Mouse (Mus musculus): ENCODE data around the gene Fam78b.

Fam78b gene

GRCm38 (mm10) chr1:167001174-167001843 lies at the start of gene Fam78b:
TSS of gene Fam78b (plus strand) at chr1:167001417.
- peak; percentile 53 for ATAC-seq (ENCODE audit: low TSS enrichment)

- no peak for ATAC-seq (ENCODE audit: low TSS enrichment)
These were observed 36.7 kb upstream of the Fam78b start for GRCm38 (mm10) chr1:166964508-166964907.

GRCm38 (mm10) chr1:166968271-166968670 lies 32.9 kb upstream of the Fam78b start:
- no peak for ATAC-seq (ENCODE audit: low TSS enrichment)

DNA sequence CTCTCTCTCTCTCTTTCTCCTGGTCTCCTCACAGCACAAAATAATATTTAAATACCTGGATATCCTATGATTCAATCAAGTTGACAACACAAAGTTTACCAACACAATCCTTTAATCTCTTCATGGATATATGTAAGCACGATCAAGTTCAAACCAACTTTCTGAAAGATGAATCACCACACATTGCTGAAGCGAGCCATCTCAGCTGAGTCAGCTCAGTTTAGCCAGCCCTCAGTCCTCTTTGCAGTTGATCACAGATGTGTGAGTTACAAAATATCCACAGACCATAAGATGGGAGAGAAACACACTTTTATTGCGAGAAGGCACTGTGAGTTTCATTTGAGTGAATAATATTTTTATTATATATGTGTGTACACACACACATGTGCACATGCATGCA lies 27.5 kb upstream of the Fam78b start:
- 0 out of 2 replicates have a peak, but pooled peaks have one; percentile 44 for ATAC-seq (ENCODE audit: low TSS enrichment)

GRCm38 (mm10) chr1:166978611-166979010 lies 22.6 kb upstream of the Fam78b start:
- no peak for ATAC-seq (ENCODE audit: low TSS enrichment)

DNA sequence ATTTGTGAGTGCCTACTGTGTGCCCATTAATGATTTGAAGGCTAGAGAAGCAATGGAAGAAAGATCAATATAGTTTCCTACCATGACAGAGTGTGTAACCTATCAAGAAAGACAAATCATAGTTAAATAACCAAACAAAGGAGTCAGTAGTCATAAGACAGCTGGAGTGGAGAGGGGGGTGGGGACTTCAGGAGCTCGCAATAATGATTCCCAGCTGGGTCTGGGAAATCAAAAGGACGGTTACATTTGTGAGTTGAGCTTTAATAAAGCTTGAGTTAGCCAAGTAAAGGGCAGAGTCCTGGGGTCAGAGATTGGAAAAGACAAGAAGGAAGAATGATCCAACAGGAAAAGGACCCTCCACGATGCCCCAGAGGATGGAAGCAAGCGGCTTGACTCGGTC lies 7.0 kb upstream of the Fam78b start:
- no peak for ATAC-seq (ENCODE audit: low TSS enrichment)

DNA sequence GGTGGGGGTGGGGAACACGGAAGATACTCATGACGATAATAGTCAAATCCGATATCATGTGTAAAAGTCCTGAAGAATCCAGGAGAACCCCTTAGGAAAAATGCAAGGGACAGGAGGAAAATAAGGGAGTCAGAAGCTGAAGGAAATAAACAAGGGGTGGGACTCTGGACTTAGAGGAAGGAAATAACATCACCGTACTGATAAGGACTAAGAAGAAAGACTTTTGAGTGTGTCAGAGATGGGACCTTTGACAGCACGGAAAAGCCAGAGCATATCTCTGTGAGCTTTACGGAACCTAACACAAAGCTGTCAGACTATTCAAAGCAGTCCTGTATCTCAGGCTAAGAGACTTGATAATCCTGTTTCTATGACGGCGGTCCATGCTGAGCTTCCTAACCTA lies 5.0 kb upstream of the Fam78b start:
- no peak for ATAC-seq (ENCODE audit: low TSS enrichment)

DNA sequence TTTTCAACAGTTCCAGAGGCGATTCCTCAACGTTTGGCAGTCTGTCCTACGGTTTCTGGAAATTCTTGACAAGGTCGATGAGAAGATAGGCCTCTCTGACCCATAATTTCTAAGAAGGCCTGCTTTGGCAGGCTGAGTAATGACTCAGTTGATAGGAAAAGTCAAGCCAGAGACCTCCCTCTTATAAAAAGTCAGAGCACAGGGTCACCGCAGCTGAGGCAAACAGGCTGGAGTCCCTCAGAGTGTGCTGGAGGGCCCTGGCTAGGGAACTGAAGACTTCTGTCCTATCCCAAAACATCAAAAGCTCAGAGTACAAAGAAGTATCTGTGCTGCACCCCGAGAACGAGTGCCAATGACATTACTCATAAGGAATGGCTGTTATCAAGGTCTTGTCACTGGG lies 4.4 kb upstream of the Fam78b start:
- no peak for ATAC-seq (ENCODE audit: low TSS enrichment)

- peak; percentile 62 for ATAC-seq (ENCODE audit: low TSS enrichment)
These were observed 566 bp upstream of the Fam78b start for GRCm38 (mm10) chr1:167000529-167001173.

GRCm38 (mm10) chr1:167001844-167002485 lies 748 bp downstream of the Fam78b start:
- peak; percentile 21; the same call in 1 of the 2 replicates for ATAC-seq (ENCODE audit: low TSS enrichment)

DNA sequence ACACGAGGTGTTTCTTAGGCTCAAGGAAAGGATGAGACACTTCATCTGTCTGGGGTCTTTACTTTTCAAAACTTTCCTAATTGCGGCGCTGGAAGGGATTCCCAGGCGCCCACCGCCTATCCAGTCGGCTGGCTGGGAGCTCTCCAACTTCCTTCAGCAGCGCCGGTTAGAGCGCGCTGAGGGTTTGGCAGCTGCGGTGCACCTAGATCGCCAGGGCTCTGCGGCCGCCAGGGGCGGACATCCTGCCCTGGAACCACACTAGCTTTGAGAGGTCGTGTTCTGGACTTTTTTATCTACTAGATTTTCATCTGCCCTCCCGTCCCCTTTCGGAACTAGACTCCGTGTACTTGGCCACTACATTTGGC lies 1.3 kb downstream of the Fam78b start:
- ATAC-seq (ENCODE audit: low TSS enrichment) = peak; percentile 44

DNA sequence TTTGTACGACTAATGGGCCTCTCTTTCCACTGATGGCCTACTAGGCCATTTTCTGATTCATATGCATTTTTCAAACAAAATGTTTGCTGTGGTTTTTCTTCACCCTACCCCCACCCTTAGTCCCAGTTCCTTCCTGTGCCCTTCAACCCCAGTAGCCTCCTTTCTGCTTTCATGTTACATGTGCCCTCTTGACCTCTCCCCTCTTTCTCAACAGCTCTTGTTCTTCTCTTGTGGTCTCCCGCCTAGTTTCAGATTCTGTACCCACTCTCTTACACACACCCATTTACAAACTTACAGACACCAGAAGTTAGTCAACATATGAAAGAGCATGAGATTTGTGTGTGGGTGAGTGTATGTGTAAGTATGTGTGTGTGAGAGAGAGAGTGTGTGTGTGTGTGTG lies 3.4 kb downstream of the Fam78b start:
- ATAC-seq (ENCODE audit: low TSS enrichment) = no peak

DNA sequence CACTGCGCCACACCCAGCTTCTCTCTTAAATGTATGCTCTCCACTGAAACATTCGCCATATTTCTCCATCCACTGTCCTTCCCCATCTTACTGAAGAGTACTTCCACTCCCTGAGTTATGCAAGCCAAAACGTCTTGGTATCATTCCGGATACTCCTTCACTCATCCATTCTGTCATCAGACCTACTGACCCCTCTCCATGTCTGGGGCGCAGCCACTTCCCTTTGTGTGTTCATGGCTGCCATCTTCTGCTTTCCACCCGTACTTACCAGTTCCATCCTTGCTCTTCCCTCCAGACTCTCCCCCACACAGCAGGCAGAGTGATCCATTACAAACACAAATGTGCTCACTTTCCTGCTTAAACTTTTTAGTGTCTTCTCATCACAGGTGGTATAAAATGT lies 6.1 kb downstream of the Fam78b start:
- ATAC-seq (ENCODE audit: low TSS enrichment) = no peak

DNA sequence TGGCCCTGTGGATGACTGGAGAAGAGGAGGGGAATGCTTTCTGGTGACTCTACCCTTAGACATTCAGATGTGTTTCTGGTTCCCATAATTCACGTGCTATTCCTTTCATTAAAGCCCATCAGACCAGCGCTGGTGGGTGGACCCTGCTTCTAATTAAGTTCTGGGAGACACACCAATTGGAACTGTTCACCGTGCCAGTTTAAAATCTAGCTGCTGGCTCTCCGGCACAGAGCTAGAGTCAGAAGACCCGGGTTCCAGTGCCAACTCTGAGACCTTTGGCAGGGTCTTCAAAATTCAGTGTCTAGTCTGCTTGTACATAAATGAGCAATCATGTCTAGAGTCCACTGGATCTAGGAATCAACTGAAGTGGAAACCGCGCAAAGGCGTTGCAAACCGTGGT lies 9.0 kb downstream of the Fam78b start:
- ATAC-seq (ENCODE audit: low TSS enrichment) = no peak

DNA sequence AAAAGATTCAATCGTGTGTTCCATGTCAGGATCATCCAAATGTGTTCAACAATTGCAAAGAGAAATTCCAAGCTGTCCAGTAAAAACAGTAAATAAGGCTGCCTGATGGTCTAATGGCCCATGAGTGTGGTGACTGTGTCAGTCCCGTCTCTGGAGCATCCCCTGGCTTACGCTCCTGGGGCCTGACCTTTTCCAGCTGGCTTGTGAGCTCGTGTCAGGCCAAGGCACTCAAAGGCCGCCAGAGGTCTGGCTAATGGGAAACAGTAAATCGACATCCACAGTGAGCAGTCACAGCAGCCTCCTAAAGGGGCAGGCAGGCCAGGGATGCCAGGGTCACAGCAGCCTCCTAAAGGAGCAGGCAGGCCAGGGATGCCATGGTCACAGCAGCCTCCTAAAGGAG lies 10.1 kb downstream of the Fam78b start:
- ATAC-seq (ENCODE audit: low TSS enrichment) = no peak

GRCm38 (mm10) chr1:167012616-167013015 lies 11.4 kb downstream of the Fam78b start:
- no peak for ATAC-seq (ENCODE audit: low TSS enrichment)

- peak; percentile 33; the same call in 1 of the 2 replicates for ATAC-seq (ENCODE audit: low TSS enrichment)
These were observed 12.1 kb downstream of the Fam78b start for GRCm38 (mm10) chr1:167013234-167013864.

GRCm38 (mm10) chr1:167016269-167016668 lies 15.1 kb downstream of the Fam78b start:
- ATAC-seq (ENCODE audit: low TSS enrichment) = peak; percentile 25; the same call in 1 of the 2 replicates

GRCm38 (mm10) chr1:167022001-167022424 lies 20.8 kb downstream of the Fam78b start:
- ATAC-seq (ENCODE audit: low TSS enrichment) = no peak

DNA sequence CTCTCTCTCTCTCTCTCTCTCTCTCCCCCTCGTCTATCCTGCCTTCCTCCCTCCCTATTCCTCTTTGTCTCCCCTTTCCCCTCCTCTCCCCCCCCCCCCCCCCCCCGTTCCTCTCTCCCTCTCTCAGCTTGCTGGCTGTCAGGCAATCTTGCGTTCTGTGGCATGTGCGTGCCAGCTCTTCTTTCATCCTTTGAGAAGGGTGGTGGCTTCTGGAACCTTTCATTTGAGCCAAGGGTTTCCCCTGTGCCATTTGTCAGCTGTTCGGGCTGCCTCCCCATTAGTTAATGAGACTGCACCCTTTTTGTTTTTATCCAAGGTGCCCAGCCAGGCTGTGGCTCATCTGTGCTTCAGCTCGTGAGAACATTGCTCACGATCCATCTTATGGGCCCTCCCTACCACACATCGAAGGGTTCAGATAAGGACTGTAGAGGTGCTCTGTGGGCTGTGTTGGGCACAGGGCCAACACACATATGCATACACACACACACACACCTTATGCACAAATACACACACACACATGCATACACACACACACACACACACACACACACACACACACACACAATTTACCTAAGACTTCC lies 21.4 kb downstream of the Fam78b start:
- no peak for ATAC-seq (ENCODE audit: low TSS enrichment)

GRCm38 (mm10) chr1:167023794-167024193 lies 22.6 kb downstream of the Fam78b start:
- ATAC-seq (ENCODE audit: low TSS enrichment) = no peak

GRCm38 (mm10) chr1:167024961-167025360 lies 23.7 kb downstream of the Fam78b start:
- no peak for ATAC-seq (ENCODE audit: low TSS enrichment)

Data from frontal cortex, adult (tissue).